Mouse (Mus musculus) bone marrow, adult 2 months (tissue): Measurements from ENCODE around the gene Wnt9a.

Experiments used
- CTCF ChIP-seq: fragments of 200-500 bp; IDR thresholded peaks from 2 replicates; pipeline ENCODE4 v1.5.1; 2011; ENCODE audit warnings: low read length, control low read depth; ENCODE audit not compliant: control insufficient read depth, insufficient read depth
- POLR2A ChIP-seq: fragments of 200-500 bp; IDR thresholded peaks from 2 replicates; pipeline ENCODE4 v1.6.1; 2011; ENCODE audit warnings: low read depth, mild to moderate bottlenecking, control low read depth, low read length, borderline replicate concordance; ENCODE audit not compliant: control insufficient read depth

GRCm38 (mm10) chr11:59329616-59330015, 22.9 kb downstream of the Wnt9a start:
- TF ChIP-seq CTCF = no peak
- no peak for TF ChIP-seq POLR2A
